Mouse (Mus musculus) heart, adult 8-10 months (tissue): ENCODE results near the gene Ldb2. TPM values are rescaled to one million over a fixed set of nuclear protein-coding genes. Genes with fewer than 3 reads are reported as not detected.

Experiments used
- DNase-seq: peaks from one replicate; pipeline ENCODE4 v3.0.0; 2022; ENCODE audit warnings: low spot score
- total RNA-seq, 4 experiments: library from RNA; stranded (reverse); gene quantifications; 2 replicates each; pipeline ENCODE4 v1.2.4; 2022

The Ldb2 gene
- total RNA-seq, 4 experiments from 2014 or later: 5.2 to 8.7 (median 6.9) TPM

- no peak for DNase-seq
Measured at GRCm38 (mm10) chr5:44719872-44720271, 79.6 kb downstream of the Ldb2 start.

GRCm38 (mm10) chr5:44714508-44714907, 85.0 kb downstream of the Ldb2 start:
- DNase-seq: no peak

GRCm38 (mm10) chr5:44713181-44713789, 86.2 kb downstream of the Ldb2 start:
- no peak for DNase-seq

- DNase-seq: no peak
Measured at GRCm38 (mm10) chr5:44711211-44711610, 88.3 kb downstream of the Ldb2 start.

GRCm38 (mm10) chr5:44710132-44710871, 89.2 kb downstream of the Ldb2 start:
- DNase-seq: no peak

GRCm38 (mm10) chr5:44709276-44709675, 90.2 kb downstream of the Ldb2 start:
- no peak for DNase-seq

- no peak for DNase-seq
Measured at GRCm38 (mm10) chr5:44707946-44708345, 91.5 kb downstream of the Ldb2 start.

GRCm38 (mm10) chr5:44706997-44707698, 92.3 kb downstream of the Ldb2 start:
- DNase-seq: peak; percentile 67

GRCm38 (mm10) chr5:44697993-44698392, 101.5 kb downstream of the Ldb2 start:
- DNase-seq: no peak

GRCm38 (mm10) chr5:44696548-44696947, 102.9 kb downstream of the Ldb2 start:
- no peak for DNase-seq

GRCm38 (mm10) chr5:44693674-44694073, 105.8 kb downstream of the Ldb2 start:
- no peak for DNase-seq

- no peak for DNase-seq
Measured at GRCm38 (mm10) chr5:44686344-44686743, 113.1 kb downstream of the Ldb2 start.

GRCm38 (mm10) chr5:44681054-44681638, 118.3 kb downstream of the Ldb2 start:
- no peak for DNase-seq

GRCm38 (mm10) chr5:44677814-44678213, 121.7 kb downstream of the Ldb2 start:
- no peak for DNase-seq

GRCm38 (mm10) chr5:44676145-44676754, 123.2 kb downstream of the Ldb2 start:
- DNase-seq: no peak

- DNase-seq: peak; percentile 14
Measured at GRCm38 (mm10) chr5:44670336-44670735, 129.1 kb downstream of the Ldb2 start.

GRCm38 (mm10) chr5:44667907-44668306, 131.6 kb downstream of the Ldb2 start:
- peak; percentile 4 for DNase-seq

- no peak for DNase-seq
Measured at GRCm38 (mm10) chr5:44667383-44667782, 132.1 kb downstream of the Ldb2 start.

- no peak for DNase-seq
Measured at GRCm38 (mm10) chr5:44659651-44660050, 139.8 kb downstream of the Ldb2 start.

- no peak for DNase-seq
Measured at GRCm38 (mm10) chr5:44656707-44657106, 142.8 kb downstream of the Ldb2 start.

GRCm38 (mm10) chr5:44654403-44654802, 145.1 kb downstream of the Ldb2 start:
- DNase-seq: no peak

- DNase-seq: no peak
Measured at GRCm38 (mm10) chr5:44646842-44647190, 152.7 kb downstream of the Ldb2 start.
